Mouse (Mus musculus): Measurements from ENCODE around the gene Gm5868.
"Not testable (repeated sequence)": the region's sequence is repeated elsewhere in the genome, so short reads cannot be mapped to it uniquely, and the experiment has no call there.

Gm5868 gene

DNA sequence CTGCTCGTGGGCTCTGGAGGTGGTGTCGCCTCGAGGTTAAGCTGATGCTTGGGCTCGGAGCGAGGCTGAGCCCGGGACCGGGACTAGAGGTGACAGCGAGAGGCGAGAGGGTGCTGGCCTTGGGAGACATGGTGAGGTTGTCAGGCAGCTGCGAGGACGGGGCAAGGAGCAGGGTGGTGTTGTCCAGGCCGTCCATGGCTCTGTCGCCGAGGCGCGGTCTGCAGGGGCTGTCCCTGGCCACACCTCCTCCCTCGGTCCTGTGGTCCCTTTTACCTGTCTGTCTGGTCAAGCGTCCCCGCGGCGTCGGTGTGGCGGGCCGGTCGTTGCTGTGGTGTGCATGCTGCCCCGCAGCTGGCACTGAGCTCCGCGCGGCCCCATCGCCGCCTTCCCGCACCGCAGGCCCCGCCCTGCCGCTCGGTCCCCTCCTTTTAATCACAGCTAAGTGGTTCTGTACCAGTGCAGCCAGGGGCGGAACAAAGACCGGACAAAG, at the start of gene Gm5868:
Gene Gm5868, minus strand, starts transcription at position 360 of the 490 bp plus-strand sequence.
- DNase-seq (ENCODE audit: low read depth), result no peak

DNA sequence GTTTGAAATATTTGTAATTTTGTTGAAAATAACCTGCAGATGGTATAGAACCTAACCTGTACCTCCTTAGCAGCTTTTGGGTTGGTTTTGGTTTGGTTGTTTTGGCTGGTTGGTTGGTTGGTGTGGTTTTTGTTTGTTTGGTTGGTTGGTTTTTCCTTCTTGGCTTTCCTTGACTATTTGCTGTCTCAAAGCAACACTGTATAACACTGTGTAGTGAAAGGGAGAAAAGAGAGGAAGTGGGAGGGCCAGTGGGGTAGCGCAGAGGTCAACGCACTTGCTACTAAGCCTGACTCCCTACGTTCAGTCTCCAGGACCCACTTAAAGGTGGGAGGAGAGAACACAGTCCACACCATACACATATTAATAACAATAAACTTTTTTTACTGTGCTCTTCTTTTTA, 49.2 kb upstream of the Gm5868 start:
- no peak for DNase-seq (ENCODE audit: low read depth)

DNA sequence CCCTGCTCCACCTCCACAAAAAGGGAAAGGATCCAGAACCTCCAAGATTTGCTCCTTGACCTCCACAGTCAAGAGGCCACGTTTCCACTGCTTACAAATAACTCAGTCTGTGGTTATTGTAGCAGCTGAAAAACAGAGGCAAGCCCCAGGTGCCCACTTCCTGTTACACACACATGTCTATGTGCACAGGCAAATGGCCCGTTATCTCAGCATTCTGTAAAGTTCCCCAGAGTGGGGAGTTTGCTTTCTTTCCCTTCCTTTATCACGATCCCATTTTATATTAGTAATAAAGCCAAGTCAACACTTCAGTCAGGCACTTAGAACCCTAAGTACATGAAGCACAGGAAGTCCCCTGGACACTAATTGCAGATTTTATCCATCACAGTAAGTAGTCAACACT, 48.8 kb upstream of the Gm5868 start:
- no peak for DNase-seq (ENCODE audit: low read depth)

DNA sequence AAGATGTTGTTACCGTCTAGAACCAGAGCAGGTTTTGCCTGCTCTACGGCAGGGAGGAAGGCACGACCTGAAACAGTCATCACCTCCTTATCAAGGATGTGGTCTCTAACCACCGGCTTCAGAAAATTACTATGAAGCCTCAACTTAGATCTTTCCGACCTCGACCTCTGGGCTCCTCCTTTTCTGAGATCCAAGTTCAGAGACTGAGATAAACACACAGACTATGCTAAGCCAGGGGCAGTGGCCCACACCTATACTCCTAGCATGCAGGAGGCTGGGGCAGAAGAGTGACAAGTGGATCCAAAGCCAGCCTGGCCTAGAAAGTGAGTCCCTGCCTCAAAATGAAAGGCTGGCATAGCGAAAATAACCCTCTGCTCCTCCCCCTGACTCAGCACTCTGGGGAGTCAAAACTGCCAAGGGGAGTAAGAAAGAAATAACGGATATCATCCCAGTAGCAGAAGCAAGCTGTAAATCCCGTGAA, 47.5 kb upstream of the Gm5868 start:
- no peak for DNase-seq (ENCODE audit: low read depth)

DNA sequence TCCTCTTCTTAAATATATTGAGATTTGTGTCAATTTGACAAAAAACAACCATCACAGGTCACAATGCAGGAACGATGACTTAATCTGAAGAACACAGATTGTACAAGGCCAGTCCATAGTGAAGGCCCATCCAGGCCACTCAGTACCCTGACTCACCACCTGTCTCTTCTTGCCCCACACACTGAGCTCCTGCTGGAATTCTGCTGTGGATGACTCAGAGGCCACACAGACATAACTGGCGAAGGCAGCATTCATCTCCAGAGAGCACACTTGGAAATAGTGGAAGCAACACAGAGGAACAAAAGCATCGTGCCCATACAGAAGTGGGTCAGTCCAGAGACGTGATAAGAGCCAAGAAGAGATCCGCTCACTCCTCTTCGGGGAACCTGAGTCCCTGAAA, 42.7 kb upstream of the Gm5868 start:
- no peak for DNase-seq (ENCODE audit: low read depth)

DNA sequence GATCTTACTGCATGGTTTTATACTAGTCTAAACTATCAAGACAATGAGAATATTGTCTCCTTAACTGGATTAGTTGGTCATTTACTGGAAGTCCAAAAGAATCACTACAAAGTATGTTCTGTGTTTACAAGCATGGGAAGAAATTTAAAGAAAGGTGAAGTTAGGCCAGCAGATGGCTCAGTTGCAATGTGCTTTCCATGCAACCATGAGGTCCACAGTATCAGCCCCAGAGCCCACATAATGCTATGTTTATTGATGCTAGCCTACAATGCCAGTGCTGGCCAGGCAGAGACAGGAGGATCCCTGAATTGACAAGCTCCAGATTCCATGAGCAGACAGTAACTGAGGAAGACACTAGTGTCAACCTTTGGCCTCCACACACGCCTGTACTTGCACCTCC, 33.7 kb upstream of the Gm5868 start:
- no peak for DNase-seq (ENCODE audit: low read depth)

GRCm38 (mm10) chr5:72617413-72617812, 30.1 kb upstream of the Gm5868 start:
- DNase-seq (ENCODE audit: low read depth), result no peak

- DNase-seq (ENCODE audit: low read depth), result no peak
Observed at GRCm38 (mm10) chr5:72603138-72603537, 15.8 kb upstream of the Gm5868 start.

DNA sequence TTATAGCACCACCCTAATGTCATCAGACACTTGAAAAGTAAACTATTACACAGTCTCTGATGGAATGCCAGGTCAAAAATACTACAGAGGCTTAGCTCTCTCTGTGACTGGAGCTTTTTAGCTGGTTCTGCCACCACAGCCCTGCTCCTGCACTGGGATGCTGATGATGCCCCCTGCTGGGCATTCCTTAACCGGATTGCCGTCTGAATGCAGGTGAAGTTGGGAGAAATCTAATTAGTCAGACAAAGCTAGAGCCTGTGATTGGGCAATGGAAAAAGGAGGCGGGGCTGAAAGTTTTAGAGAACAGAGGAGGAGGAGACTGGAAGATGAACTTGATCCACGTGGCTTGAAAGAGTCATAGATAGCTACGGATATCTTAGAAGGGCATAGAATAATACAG, 13.7 kb upstream of the Gm5868 start:
- DNase-seq (ENCODE audit: low read depth), result peak; percentile 34

DNA sequence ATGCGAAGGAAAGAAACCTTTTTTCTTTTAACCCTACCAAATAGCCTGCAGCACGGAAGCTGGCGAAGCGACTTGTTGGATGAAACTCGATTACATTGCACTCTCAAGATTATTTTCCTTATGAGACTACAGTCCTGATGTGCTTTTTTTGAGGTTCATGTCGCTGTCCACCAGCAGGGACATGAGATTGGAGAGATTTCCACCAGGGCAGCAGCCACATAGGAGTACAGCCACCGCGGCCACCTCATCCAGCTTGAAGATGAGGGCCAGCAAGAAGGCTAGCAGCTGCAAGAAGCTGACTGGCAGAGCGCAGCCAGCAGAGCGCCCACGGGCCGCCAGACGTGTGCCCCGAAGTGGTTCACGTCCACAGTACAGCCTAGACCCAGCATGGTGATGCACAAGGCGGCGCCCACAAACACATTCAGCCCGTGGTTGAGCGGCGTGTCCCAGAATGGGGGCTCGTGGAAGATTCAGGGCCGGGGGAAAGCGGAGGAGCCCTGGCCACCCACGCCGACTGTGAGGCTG, 622 bp downstream of the Gm5868 start:
- DNase-seq (ENCODE audit: low read depth), result not testable (repeated sequence)

DNA sequence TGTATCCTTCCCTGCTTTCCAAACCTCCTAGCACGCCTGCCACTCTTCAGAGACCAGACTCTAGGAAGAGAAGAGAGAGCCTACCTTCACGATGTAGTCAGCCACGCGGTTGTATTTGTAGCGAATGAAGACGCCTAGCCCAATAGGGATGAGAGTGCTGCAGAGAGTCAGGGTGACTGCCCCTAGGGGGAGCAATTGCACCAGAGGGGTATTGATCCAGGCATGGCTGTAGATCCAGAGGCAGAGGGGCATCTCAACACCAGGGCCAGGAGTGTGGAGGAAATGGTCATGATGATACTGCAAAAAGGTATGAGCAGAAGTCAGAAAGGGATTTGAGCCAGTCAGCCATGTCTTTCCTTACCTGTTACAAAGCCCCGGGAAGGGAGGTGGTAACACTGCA, 1.2 kb downstream of the Gm5868 start:
- DNase-seq (ENCODE audit: low read depth), result not testable (repeated sequence)

GRCm38 (mm10) chr5:72580970-72581332, 6.4 kb downstream of the Gm5868 start, which contains the start of gene Zar1:
Gene Zar1 (minus strand): TSS chr5:72581254.
- not testable (repeated sequence) for DNase-seq (ENCODE audit: low read depth)

- not testable (repeated sequence) for DNase-seq (ENCODE audit: low read depth)
Observed at GRCm38 (mm10) chr5:72580088-72580969, 7.0 kb downstream of the Gm5868 start.

- not testable (repeated sequence) for DNase-seq (ENCODE audit: low read depth)
Observed at GRCm38 (mm10) chr5:72579599-72579998, 7.8 kb downstream of the Gm5868 start.

GRCm38 (mm10) chr5:72565621-72566020, 21.7 kb downstream of the Gm5868 start:
- no peak for DNase-seq (ENCODE audit: low read depth)

DNA sequence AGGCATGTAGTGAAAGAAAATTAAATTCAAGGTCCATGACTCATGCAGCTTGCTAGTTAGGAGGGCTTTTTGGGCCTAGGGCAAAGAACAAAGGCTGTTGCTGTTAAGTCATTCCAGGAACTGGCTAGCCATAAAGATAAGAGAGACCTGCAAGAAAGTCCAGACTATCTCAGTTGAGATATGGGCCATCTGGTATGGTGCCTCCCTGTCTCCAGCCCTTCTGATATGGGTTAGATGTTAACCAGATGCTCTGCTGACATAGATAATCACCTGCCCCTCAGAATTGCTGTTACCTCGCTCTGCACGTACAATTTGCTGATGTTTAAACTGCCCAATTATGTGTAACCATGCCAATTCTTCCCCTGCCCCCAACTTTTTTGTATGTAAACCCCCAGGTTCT, 24.2 kb downstream of the Gm5868 start:
- not testable (repeated sequence) for DNase-seq (ENCODE audit: low read depth)

DNA sequence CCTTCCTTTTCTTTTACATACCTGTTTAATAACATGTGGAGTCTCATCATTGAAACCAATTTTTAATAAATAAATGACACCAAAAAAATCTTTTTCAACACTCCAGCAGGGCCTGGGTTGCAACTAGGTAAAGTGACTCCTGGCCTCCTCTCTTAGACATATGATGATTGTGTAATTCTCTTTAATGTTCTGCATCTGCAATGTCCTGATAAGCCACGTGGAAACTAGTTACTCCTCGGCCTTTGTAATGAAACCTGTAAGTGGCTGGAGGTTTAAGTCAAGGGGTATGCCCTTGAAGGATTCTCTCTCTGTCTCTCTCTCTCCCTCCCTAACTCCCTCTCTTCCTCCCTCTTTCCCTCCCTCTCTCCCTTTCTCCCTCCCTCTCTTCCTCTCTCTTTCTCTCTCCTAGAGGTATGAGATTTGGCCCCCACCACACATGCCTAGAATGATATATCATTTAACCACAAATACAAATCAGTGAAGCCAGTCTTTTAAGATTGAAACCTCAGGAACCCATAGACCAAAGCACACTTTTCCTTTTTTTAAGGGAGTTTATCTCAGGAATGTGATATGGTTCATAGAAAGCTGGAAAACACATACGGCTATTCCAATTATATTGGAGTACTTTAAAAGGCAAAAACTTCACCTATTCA, 26.2 kb downstream of the Gm5868 start:
- DNase-seq (ENCODE audit: low read depth), result peak; percentile 59

DNA sequence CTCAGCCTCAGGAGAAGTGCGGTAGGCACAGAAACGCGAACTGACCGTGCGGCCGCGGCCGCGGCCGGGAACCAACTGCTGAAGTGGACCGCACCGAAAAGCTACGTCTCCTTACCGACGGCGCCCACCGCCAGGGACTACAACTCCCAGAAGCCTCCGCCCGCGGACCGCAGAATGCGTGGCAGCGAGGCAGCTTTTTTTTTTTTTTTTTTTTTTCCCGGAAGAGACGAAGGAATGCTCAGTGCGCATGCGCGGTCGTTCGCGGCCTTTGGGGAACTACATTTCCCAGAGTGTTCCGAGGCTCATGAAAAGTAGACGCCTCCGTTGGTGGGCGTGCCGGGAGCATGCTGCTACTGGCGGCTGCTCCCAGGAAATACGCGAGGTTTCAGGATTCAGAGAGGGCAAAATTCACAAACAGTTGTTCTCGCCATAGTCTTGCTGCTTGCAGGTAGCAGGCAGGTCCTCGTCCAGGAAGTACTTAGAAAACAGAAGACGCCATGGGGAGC, 27.8 kb downstream of the Gm5868 start, which contains the start of gene Nfxl1:
Gene Nfxl1, minus strand, starts transcription at position 141 of the 506 bp plus-strand sequence.
- peak; percentile 99 for DNase-seq (ENCODE audit: low read depth)

DNA sequence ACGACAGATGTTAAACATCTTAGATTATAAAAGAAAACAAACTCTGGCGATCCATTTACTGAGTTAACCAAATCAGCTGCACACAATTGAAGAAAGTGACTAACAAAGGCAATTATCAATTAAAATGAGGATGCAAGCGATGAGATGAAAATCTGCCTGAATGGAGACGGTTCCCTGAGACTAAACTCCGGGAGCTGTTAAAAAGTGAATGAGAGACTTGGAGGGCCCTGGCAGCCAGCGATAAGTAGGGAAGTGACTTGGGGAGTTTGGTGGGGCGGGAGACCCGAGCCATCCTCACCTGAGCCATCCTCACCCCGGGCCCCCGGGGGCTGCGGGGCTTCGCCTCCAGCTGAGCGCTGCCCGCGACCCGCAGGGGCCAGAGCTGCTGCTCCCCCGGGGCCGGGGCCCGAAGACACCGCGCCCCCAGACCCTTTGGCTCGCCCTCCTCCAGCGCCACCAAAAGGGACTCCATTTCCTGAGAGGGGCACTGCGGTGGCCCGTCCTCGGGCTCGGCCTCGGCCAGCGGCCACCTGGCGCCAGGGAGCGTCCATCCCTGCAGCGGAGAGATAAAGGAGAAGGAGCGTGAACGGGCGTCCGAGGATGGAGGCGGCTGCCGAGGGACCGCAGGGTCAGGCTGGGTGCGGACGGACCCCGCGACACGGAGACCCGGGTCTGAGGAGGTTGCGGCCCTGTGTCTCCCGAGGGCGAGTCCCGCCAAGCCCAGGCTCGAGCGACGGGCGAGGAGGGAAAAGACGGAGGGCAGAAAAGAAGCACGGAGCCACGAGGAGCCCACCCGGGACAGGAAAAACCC, 28.4 kb downstream of the Gm5868 start:
- DNase-seq (ENCODE audit: low read depth), result no peak

- no peak for DNase-seq (ENCODE audit: low read depth)
Observed at GRCm38 (mm10) chr5:72556245-72556644, 31.1 kb downstream of the Gm5868 start.

DNA sequence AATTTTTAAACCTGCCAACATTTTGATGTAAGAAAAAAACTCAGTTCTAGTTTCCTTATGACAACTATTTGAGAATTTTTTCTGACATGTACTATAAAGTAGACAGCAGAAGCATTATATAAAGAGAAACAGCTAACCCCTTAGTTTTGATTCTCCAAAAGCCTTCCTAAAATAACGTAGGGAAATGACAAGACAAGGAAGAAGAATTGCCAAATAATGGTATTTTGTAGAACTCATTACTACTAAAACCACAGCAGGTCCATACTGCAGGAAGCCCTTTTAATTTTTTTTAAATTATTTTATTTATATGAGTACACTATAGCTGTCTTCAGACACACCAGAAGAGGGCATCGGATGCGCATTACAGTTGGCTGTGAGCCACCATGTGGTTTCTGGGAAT, 36.1 kb downstream of the Gm5868 start:
- DNase-seq (ENCODE audit: low read depth), result no peak
